Mouse (Mus musculus): Measurements from ENCODE around the gene Gid8. TPM values are rescaled to one million over a fixed set of nuclear protein-coding genes. Genes with fewer than 3 reads are reported as not detected.

Gid8 gene
- polyA plus RNA-seq, 1 experiment, result 64.7 TPM

DNA sequence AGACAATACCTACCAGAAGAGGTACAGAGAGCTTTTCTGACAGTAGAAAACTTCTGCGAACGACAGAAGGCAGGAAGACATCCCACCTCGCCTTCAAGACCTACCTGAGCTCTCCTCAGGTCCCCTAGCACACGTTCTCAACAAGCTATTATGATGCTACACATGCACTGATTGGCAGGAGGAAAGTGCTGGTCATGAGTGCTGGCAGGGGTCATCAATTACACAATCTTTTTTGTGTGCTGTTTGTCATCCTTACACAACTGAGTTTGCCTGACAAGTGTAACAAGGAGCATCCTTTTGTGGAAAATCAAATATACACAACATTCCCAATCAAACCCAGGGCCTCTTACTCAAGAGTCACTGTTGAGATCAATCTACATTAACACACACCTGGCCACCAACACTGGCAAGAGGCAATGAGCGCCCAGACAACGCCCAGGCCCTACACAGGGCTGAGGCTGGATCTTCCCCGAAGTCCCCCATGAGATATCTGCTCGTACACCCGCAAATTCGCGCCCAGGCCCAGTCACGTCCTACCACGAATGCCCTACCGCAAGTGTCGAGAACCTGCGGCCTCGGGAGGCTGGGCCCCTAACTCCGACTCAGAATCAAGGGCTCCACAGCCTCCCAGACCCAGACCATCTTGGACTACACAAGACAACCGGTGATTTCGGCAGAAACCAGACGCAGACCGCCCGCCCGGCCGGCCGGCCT is 8.7 kb upstream of the Gid8 start:
- DNase-seq (ENCODE audit: low read depth), result no peak
- TF ChIP-seq POLR2A (IDR thresholded peaks at IDR 0.05; ENCODE audit: borderline replicate concordance, extremely low read depth, insufficient read depth, insufficient read length, poor library complexity, severe bottlenecking) (no peak), CTCF (IDR thresholded peaks at IDR 0.05; ENCODE audit: borderline replicate concordance, extremely low read depth, insufficient read depth, insufficient read length) (no peak)

DNA sequence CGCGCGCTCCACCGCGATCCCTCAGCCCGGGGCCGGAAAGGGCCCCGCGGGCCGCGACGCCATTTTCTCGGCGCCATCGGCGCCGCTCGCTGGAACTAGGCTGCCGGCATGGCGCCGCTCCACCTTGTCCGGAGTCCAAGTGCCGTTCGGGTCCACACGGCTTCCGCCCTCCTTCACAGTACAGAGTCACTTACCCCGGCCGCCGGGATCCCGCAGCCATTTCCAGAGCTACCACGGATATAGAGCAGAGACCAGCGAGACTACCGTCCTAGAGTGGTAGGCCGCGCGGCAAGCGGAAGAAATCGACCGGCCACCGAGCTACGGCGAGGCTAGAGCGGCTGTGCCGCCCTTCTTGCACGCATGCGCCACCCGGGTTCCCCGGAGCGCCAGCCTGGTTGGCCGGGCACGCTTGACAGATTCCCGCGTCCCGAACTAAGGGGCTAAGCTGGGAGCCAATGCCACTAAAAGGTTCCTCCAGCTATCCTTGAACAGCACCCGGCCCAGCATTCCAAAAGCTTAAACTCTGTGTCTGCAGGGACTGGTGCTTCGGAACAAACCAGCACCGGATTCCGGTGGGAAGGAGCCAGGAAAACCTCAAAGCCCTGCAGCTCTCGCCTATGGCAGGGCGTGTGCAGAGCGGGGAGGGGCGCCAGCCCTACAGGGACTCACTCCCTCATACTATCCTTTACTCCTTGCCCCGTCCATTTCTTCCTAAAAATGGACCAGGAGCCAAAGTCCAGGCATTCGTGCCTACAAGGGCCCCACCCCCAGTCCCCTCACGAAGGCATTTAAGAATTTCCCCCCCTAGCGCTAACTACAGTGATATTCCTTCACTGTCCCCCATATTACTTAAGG is 7.9 kb upstream of the Gid8 start:
- TF ChIP-seq POLR2A (IDR thresholded peaks at IDR 0.05; ENCODE audit: borderline replicate concordance, extremely low read depth, insufficient read depth, insufficient read length, poor library complexity, severe bottlenecking) (peak; percentile 61; the same call in 1 of the 2 replicates), CTCF (IDR thresholded peaks at IDR 0.05; ENCODE audit: borderline replicate concordance, extremely low read depth, insufficient read depth, insufficient read length) (no peak)
- peak; percentile 98 for DNase-seq (ENCODE audit: low read depth)

DNA sequence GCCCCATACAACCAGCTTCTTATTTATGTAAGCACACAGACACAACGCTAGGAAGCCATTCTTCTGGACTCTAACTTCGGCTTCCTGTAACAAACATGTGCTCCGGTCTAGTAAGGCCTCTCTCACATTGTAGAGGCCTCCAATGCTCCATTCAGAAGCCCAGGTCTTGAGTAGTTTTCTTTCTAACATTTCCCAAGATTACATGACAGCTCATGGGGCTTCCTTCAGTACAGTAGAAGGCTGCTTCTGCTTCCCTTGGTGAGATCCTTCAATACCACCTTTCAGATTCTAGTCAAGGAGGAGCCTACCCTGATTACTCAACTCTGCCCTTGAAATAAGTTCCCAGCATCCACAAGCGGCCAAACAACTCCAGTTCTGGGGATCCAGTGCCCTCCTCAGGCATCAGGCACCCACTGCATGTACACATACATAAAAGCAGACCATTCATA is 7.2 kb upstream of the Gid8 start:
- no peak for DNase-seq (ENCODE audit: low read depth)
- TF ChIP-seq POLR2A (IDR thresholded peaks at IDR 0.05; ENCODE audit: borderline replicate concordance, extremely low read depth, insufficient read depth, insufficient read length, poor library complexity, severe bottlenecking) (no peak), CTCF (IDR thresholded peaks at IDR 0.05; ENCODE audit: borderline replicate concordance, extremely low read depth, insufficient read depth, insufficient read length) (no peak)

DNA sequence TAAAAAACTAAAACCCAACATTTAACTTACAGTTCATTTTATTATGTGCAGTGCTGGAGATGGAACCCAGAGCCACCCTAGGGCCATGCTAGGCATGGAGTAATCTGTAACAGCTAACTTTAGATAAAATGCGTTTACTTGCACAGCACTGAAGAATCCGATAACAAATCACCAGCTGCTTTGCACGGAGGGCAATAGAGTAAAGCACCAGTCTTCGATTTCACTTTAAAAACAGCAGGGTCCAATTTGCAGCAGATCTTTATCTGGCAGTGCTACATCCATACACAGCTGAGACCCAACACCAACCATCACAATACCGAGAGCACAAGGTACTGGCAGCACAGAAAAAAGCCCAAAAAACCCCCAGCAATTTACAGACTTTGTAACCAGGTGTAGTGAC is 6.7 kb upstream of the Gid8 start:
- TF ChIP-seq POLR2A (IDR thresholded peaks at IDR 0.05; ENCODE audit: borderline replicate concordance, extremely low read depth, insufficient read depth, insufficient read length, poor library complexity, severe bottlenecking), result no peak
- TF ChIP-seq CTCF (IDR thresholded peaks at IDR 0.05; ENCODE audit: borderline replicate concordance, extremely low read depth, insufficient read depth, insufficient read length), result no peak
- DNase-seq (ENCODE audit: low read depth), result no peak

DNA sequence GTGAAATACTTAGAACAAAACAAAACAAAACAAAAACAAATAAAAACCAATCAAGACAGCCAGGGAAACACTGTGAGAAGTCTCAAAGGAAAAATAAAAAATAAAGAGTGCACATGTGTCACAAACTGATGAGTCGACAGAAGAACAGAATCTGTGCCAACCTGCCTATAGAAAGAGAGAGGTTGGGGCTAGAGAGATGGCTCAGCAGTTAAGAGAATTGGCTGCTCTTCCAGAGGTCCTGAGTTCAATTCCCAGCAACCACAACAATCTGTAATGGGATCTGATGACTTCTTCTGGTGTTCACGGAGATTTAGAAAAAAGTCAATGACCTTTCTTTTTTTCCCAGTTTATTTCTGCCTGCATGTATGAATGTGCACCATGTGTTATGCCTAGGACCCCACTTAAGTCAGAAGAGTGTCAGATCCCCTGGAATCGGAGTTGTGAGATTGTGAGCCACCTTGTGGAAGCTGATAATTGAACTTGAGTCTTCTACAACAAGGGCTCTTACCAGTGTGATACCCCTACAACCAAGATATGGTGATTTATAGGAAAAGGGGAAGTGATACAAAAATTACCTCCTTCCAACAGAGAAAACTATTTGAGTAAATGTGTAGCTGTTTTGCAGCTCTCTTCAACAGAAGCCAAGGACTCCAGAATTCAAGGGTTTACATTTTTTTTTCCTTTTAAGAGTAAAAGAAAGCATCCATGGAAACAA is 6.1 kb upstream of the Gid8 start:
- TF ChIP-seq POLR2A (IDR thresholded peaks at IDR 0.05; ENCODE audit: borderline replicate concordance, extremely low read depth, insufficient read depth, insufficient read length, poor library complexity, severe bottlenecking), result no peak
- no peak for TF ChIP-seq CTCF (IDR thresholded peaks at IDR 0.05; ENCODE audit: borderline replicate concordance, extremely low read depth, insufficient read depth, insufficient read length)
- no peak for DNase-seq (ENCODE audit: low read depth)

DNA sequence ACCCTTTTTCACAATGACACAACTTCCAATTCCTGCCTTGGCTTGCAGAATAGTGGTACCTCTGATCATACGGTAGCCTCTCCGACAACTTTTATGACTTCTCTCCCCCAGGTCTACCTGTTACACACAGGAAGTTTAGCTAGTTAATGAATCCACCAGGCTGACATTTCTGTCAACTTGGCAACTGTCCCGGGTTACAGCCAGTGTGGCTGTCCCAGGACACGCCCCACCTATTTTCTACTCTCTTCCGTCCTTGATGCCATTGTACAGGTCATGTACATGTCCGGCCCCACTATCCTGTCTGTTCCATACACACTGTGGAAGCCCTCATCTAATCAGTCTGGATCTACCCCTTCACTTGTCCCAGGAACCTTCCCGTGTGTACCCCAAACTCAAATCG is 5.3 kb upstream of the Gid8 start:
- DNase-seq (ENCODE audit: low read depth), result no peak
- TF ChIP-seq POLR2A (IDR thresholded peaks at IDR 0.05; ENCODE audit: borderline replicate concordance, extremely low read depth, insufficient read depth, insufficient read length, poor library complexity, severe bottlenecking), result no peak
- TF ChIP-seq CTCF (IDR thresholded peaks at IDR 0.05; ENCODE audit: borderline replicate concordance, extremely low read depth, insufficient read depth, insufficient read length), result no peak

DNA sequence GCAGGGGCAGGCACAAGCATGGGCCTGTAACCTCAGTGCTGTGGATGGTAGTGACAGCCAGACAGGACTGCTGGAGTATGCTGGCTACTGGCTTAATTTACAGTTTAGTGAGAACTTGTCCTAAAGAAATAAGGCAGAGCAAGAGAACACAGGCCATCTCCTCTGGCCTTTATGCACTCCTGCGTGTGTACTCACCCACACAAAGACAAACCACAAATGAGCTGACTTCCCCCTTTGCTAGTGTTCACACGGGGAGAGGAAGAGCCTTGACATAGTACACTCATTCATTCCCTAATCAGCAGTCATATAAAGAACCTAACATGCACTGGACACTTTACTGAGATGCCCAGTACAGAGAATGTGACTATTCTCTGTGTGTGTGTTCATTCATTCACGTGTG is 4.9 kb upstream of the Gid8 start:
- TF ChIP-seq CTCF (IDR thresholded peaks at IDR 0.05; ENCODE audit: borderline replicate concordance, extremely low read depth, insufficient read depth, insufficient read length), result no peak
- TF ChIP-seq POLR2A (IDR thresholded peaks at IDR 0.05; ENCODE audit: borderline replicate concordance, extremely low read depth, insufficient read depth, insufficient read length, poor library complexity, severe bottlenecking), result no peak
- no peak for DNase-seq (ENCODE audit: low read depth)

DNA sequence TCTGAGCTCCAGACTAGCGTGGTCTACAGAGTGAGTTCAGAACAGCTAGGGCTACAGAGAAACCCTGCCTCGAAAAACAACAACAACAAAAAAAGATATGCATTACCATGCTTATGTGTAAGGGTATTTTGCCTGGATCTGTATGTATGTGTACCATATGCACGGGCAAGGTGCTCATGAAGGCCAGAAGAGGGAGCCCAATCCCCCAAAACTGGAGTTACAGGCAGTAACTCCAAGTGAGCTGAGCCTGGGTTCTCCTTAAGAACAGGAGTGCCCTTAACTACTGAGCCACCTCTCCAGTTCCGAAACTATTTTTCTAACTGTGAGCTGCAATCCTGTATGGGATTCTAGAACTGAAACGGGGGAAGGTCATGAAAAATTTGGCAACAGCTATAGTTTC is 3.9 kb upstream of the Gid8 start:
- no peak for DNase-seq (ENCODE audit: low read depth)
- no peak for TF ChIP-seq POLR2A (IDR thresholded peaks at IDR 0.05; ENCODE audit: borderline replicate concordance, extremely low read depth, insufficient read depth, insufficient read length, poor library complexity, severe bottlenecking)
- no peak for TF ChIP-seq CTCF (IDR thresholded peaks at IDR 0.05; ENCODE audit: borderline replicate concordance, extremely low read depth, insufficient read depth, insufficient read length)

DNA sequence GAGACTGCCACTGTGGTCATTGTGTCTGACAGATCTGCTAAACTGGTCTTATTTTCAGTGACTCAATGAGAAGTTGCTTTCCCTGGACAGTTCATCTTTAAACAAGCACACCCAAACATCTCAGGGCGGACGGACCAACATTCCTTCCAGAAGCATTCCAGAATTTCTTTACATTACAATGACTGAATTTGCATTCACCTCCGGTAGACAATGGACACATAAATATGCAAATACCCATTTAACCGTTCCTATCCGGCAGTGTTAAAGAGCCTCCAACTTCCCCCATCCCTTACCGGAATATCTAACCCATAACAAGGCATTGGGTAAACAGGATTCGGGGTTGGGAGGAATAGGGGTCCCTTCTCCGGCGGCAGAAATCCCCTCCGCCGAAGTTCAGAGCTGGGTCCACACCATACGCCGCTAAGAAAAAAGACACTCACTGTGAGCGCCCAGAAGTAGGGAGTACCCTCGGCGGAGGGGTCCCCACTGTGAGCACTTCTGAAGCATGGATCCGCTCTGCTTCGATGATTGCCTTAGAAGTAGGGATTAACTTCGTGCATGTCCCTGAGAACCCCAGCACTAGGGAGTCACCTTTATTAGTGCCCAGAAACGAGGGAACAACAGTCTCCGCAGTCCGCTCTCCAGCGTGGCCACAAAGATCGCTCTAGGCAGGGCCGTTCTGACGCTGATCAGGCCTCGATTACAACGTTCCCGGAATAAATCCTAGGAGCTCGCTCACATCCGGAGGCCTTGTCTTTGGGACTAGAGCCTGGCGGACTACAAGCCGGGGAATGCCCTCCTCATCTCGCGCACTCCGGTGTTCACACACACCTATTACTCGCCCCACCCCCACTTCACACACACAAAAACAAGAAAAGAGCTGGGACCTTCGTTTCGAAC is 644 bp upstream of the Gid8 start:
- no peak for DNase-seq (ENCODE audit: low read depth)
- no peak for TF ChIP-seq CTCF (IDR thresholded peaks at IDR 0.05; ENCODE audit: borderline replicate concordance, extremely low read depth, insufficient read depth, insufficient read length)
- TF ChIP-seq POLR2A (IDR thresholded peaks at IDR 0.05; ENCODE audit: borderline replicate concordance, extremely low read depth, insufficient read depth, insufficient read length, poor library complexity, severe bottlenecking), result no peak

Measured in brain, embryonic 14.5 days (tissue).